In the genomic region with DNA sequence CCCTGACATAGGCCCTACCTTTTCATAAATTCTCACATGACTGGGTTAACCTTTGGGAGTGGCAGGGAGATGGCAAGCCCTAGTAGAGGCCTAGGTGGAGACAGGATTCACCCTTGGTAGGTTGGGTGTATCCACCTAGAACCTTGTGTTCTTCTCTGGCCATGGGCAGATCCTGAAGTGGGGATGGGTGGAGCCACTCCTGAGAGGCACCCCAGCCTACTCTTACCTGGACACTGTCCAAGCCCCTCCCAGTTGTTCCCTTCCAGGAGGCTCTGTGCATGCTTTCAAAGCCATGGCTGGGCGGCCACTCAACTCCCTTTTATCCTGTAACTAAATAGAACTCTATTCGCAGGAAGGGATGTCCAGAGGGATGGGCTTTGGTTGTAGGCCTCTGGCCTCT, we compare ENCODE assay signal across 12 mouse cellular contexts. TPM values are rescaled to one million over a fixed set of nuclear protein-coding genes. Genes with fewer than 3 reads are reported as not detected.
A peak's percentile ranks its signal among the peaks of the same experiment; 100 is the strongest.
DNase-seq lines count a peak whose midpoint lies in the region; ATAC-seq and TF ChIP-seq lines count a peak whose summit lies in the region.
"Had no signal": no experiment of that assay in that cellular context is flagged by ENCODE, and none has a peak within 500 bp of the region (broad histone marks: within the 10 kb centered on the region; RNA-seq: fewer than 3 reads in every experiment).

No protein-coding gene starts in this region.

- no peaks in the 10 kb centered on the region for H3K9me3 ChIP-seq in heart, postnatal 0 days (replicated peaks; ENCODE audit: control insufficient read depth, low read length)
- H3K9me3 ChIP-seq in stomach, embryonic 16.5 days (replicated peaks; ENCODE audit: control insufficient read depth, low read length), result no peaks in the 10 kb centered on the region
- no peaks in the 10 kb centered on the region for H3K9me3 ChIP-seq in forebrain, embryonic 16.5 days (ENCODE audit: control insufficient read depth, low read length)
- H3K9me3 ChIP-seq: forebrain, embryonic 12.5 days; limb, embryonic 10.5 days; midbrain, embryonic 12.5 days had no signal

- no peak for TF ChIP-seq EP300 in heart, postnatal 0 days (IDR thresholded peaks at IDR 0.05; ENCODE audit: low read depth)

- H3K4me1 ChIP-seq in heart, postnatal 0 days (ENCODE audit: control insufficient read depth, insufficient read depth), result 0 out of 2 replicates have a peak, but pooled peaks cover 7% of the 10 kb centered on the region
- peaks cover 20% of the 10 kb centered on the region for H3K4me1 ChIP-seq in stomach, embryonic 16.5 days (ENCODE audit: control insufficient read depth, insufficient read depth, low read length)
- H3K4me1 ChIP-seq in forebrain, embryonic 16.5 days (replicated peaks; ENCODE audit: control insufficient read depth, insufficient read depth, low read length), result peaks cover 5% of the 10 kb centered on the region; the same call in 1 of the 2 replicates

- WGBS in heart, postnatal 0 days, result 12% methylated on average over 2 of the region's 2 CpGs
- WGBS in stomach, embryonic 16.5 days, result 50% methylated on average over 2 of the region's 2 CpGs
- WGBS in forebrain, embryonic 16.5 days, result 85% methylated on average over 2 of the region's 2 CpGs

- H3K4me2 ChIP-seq in heart, postnatal 0 days (ENCODE audit: low read depth, low read length), result no peak overlapping the region
- H3K4me2 ChIP-seq in stomach, embryonic 16.5 days (ENCODE audit: low read depth, low read length), result no peak overlapping the region
- H3K4me2 ChIP-seq in forebrain, embryonic 16.5 days (ENCODE audit: low read length), result no peak overlapping the region
- H3K4me2 ChIP-seq: forebrain, embryonic 12.5 days; midbrain, embryonic 12.5 days had no signal

- H3K4me3 ChIP-seq in heart, postnatal 0 days (ENCODE audit: low read depth, low read length), result no peak overlapping the region
- no peak overlapping the region for H3K4me3 ChIP-seq in stomach, embryonic 16.5 days (replicated peaks; ENCODE audit: low read length)
- H3K4me3 ChIP-seq in forebrain, embryonic 16.5 days (replicated peaks; ENCODE audit: low read length), result no peak overlapping the region
- H3K4me3 ChIP-seq: forebrain, embryonic 12.5 days; limb, embryonic 10.5 days; midbrain, embryonic 12.5 days had no signal

- no peaks in the 10 kb centered on the region for H3K36me3 ChIP-seq in heart, postnatal 0 days (replicated peaks; ENCODE audit: control insufficient read depth, insufficient read depth, low read length)
- H3K36me3 ChIP-seq in stomach, embryonic 16.5 days (ENCODE audit: control insufficient read depth, insufficient read depth, low read length), result no peaks in the 10 kb centered on the region
- H3K36me3 ChIP-seq in forebrain, embryonic 16.5 days (ENCODE audit: control insufficient read depth, insufficient read depth), result no peaks in the 10 kb centered on the region
- H3K36me3 ChIP-seq: forebrain, embryonic 12.5 days; G1E; limb, embryonic 10.5 days; midbrain, embryonic 12.5 days had no signal

- no peak overlapping the region for H3K27ac ChIP-seq in heart, postnatal 0 days (ENCODE audit: low read depth)
- H3K27ac ChIP-seq in stomach, embryonic 16.5 days (ENCODE audit: low read length), result no peak overlapping the region; the same call in 1 of the 2 replicates
- H3K27ac ChIP-seq in forebrain, embryonic 16.5 days (ENCODE audit: low read length), result no peak overlapping the region
- H3K27ac ChIP-seq: forebrain, embryonic 12.5 days; limb, embryonic 10.5 days; midbrain, embryonic 12.5 days had no signal

- no peak for TF ChIP-seq CTCF in heart, postnatal 0 days (IDR thresholded peaks at IDR 0.05; ENCODE audit: low read depth)

- no peak overlapping the region for H3K9ac ChIP-seq in heart, postnatal 0 days (replicated peaks; ENCODE audit: low read depth, low read length)
- no peak overlapping the region for H3K9ac ChIP-seq in stomach, embryonic 16.5 days (ENCODE audit: low read length)
- H3K9ac ChIP-seq in forebrain, embryonic 16.5 days (replicated peaks; ENCODE audit: low read depth, low read length), result no peak overlapping the region
- H3K9ac ChIP-seq: forebrain, embryonic 12.5 days; midbrain, embryonic 12.5 days had no signal

- no peaks in the 10 kb centered on the region for H3K27me3 ChIP-seq in heart, postnatal 0 days (ENCODE audit: control insufficient read depth, insufficient read depth, low read length)
- no peaks in the 10 kb centered on the region for H3K27me3 ChIP-seq in stomach, embryonic 16.5 days (ENCODE audit: control insufficient read depth, insufficient read depth, low read length)
- no peaks in the 10 kb centered on the region for H3K27me3 ChIP-seq in forebrain, embryonic 16.5 days (replicated peaks; ENCODE audit: control insufficient read depth, insufficient read depth, low read length)
- H3K27me3 ChIP-seq: forebrain, embryonic 12.5 days; midbrain, embryonic 12.5 days had no signal

- DNase-seq in ovary, adult 18-20 months (ENCODE audit: low spot score), result peak; percentile 12
- no peak for DNase-seq in ovary, postnatal 14 days (ENCODE audit: low spot score)
- no peak for DNase-seq in heart, postnatal 0 days (ENCODE audit: low spot score)
- peak; percentile 73 for DNase-seq in kidney, postnatal 14 days
- no peak for DNase-seq in natural killer cell, adult 2 months (ENCODE audit: low spot score in 2 of 2)
- DNase-seq: embryo, embryonic 11 days had no signal

- ATAC-seq in heart, postnatal 0 days (ENCODE audit: insufficient read depth, low read depth), result peak; percentile 67; the same call in 1 of the 2 replicates
- ATAC-seq in stomach, embryonic 16.5 days (ENCODE audit: insufficient read depth, low FRiP score), result peak; percentile 45; the same call in 1 of the 2 replicates
- no peak for ATAC-seq in forebrain, embryonic 16.5 days

RNA-seq across cellular contexts. Expression of a gene that starts 33.2 kb away (rescaled TPM):
- total RNA-seq in heart, postnatal 0 days (2014; rRNA removed; ENCODE audit: low replicate concordance), result 15.2 and 38.5 TPM in 2 replicates
- 9.7 TPM in 2 replicates for polyA plus RNA-seq in heart, postnatal 0 days (2015; fragmentation: Nextera tagmentation; extraction: Ambion mirVana)
- 31.3 and 32.2 TPM in 2 replicates for polyA plus RNA-seq in stomach, embryonic 16.5 days (2015; fragmentation: Nextera tagmentation; extraction: Ambion mirVana)
- 7.7 and 10.5 TPM in 2 replicates for polyA plus RNA-seq in forebrain, embryonic 16.5 days (2015; fragmentation: Nextera tagmentation; extraction: Ambion mirVana)
- total RNA-seq: G1E had no signal
- polyA plus RNA-seq: G1E had no signal

Comparison
In these comparisons a context has a peak if more than half of its experiments do, and no peak if none do; other contexts are left out.
1. DNase-seq: peak in ovary, adult 18-20 months (single experiment) and kidney, postnatal 14 days (single experiment); none in ovary, postnatal 14 days (single experiment), heart, postnatal 0 days (single experiment) and natural killer cell, adult 2 months (0 of 2).